Mouse (Mus musculus): ENCODE measurements around the gene Otulinl. TPM values are rescaled to one million over a fixed set of nuclear protein-coding genes. Genes with fewer than 3 reads are reported as not detected.

The Otulinl gene
- polyA plus RNA-seq, 1 experiment from 2014 or later, result 26.5 TPM

DNA sequence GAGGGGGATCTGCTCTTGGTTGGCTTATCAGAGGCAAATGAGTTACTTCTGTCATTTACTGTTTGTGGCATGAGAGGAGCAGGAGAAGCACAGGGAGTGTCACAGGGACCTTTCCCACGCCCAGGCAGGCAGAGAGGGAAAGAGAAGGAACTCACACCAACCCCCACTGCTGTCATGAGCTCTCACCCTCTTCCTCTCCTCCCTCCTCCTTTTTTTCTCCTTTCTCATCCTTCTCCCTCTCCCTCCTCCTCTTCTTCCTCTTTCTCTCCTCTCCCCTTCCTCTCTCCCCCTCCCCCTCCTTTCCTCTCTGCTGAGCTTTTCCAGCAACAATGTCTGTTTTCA, 21.6 kb upstream of the Otulinl start:
- ATAC-seq (replicated peaks; ENCODE audit: low FRiP score), result peak; percentile 29; the same call in 1 of the 2 replicates
- 30% methylated on average over 1 of the region's 1 CpGs for WGBS
- Histone ChIP-seq H3K4me2 (no peak overlapping the region), H3K4me3 (replicated peaks) (no peak overlapping the region), H3K9me3 (replicated peaks) (no peaks in the 10 kb centered on the region), H3K27ac (peak overlapping the region; percentile 77), H3K36me3 (no peaks in the 10 kb centered on the region), H3K4me1 (peaks cover 17% of the 10 kb centered on the region), H3K9ac (no peak overlapping the region), H3K27me3 (no peaks in the 10 kb centered on the region)

GRCm38 (mm10) chr15:27702031-27702971, 20.9 kb upstream of the Otulinl start:
- no peaks in the 10 kb centered on the region for H3K36me3 ChIP-seq
- H3K27me3 ChIP-seq, result no peaks in the 10 kb centered on the region
- no peaks in the 10 kb centered on the region for H3K9me3 ChIP-seq (replicated peaks)
- peaks cover 17% of the 10 kb centered on the region for H3K4me1 ChIP-seq
- no peak overlapping the region for H3K9ac ChIP-seq
- H3K4me3 ChIP-seq (replicated peaks), result no peak overlapping the region
- ATAC-seq (replicated peaks; ENCODE audit: low FRiP score), result peak; percentile 64
- 34% methylated on average over 11 of the region's 11 CpGs for WGBS
- H3K4me2 ChIP-seq, result no peak overlapping the region
- H3K27ac ChIP-seq, result peak overlapping the region; percentile 77

DNA sequence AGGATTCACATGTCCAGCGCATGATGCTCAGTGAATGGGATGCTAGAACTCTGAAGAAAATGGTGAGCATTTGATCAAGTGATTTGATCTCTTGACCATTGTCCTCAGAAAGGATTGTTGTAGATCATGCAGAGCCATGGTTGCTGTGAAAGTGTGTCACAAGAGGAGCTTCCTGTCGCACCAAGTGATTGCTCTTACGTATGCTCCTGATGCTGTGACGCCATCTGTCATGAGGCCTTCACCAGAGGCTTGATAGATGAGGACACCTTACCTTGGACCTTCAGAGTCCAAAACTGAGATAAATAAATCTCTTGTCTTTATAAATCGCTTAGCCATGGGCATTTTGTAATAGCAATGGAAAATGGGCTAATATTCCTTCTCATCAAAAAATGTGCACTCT, 16.3 kb upstream of the Otulinl start:
- H3K4me3 ChIP-seq (replicated peaks), result no peak overlapping the region
- no peaks in the 10 kb centered on the region for H3K27me3 ChIP-seq
- no peak overlapping the region for H3K27ac ChIP-seq
- H3K4me2 ChIP-seq, result no peak overlapping the region
- WGBS, result 93% methylated on average over 5 of the region's 5 CpGs
- H3K9me3 ChIP-seq (replicated peaks), result no peaks in the 10 kb centered on the region
- H3K4me1 ChIP-seq, result peaks cover 9% of the 10 kb centered on the region
- no peak for ATAC-seq (replicated peaks; ENCODE audit: low FRiP score)
- no peak overlapping the region for H3K9ac ChIP-seq
- no peaks in the 10 kb centered on the region for H3K36me3 ChIP-seq

- 61% methylated on average over 10 of the region's 10 CpGs for WGBS
- no peak overlapping the region for H3K27ac ChIP-seq
- H3K9me3 ChIP-seq (replicated peaks), result no peaks in the 10 kb centered on the region
- no peak for ATAC-seq (replicated peaks; ENCODE audit: low FRiP score)
- no peak overlapping the region for H3K9ac ChIP-seq
- H3K4me2 ChIP-seq, result no peak overlapping the region
- H3K4me1 ChIP-seq, result peaks cover 2% of the 10 kb centered on the region; the same call in 1 of the 2 replicates
- H3K27me3 ChIP-seq, result no peaks in the 10 kb centered on the region
- H3K4me3 ChIP-seq (replicated peaks), result no peak overlapping the region
- no peaks in the 10 kb centered on the region for H3K36me3 ChIP-seq
Observed at GRCm38 (mm10) chr15:27693235-27693634, 11.9 kb upstream of the Otulinl start.

- Histone ChIP-seq H3K27ac (peak overlapping the region; percentile 66), H3K36me3 (no peaks in the 10 kb centered on the region), H3K4me1 (peaks cover 6% of the 10 kb centered on the region; the same call in 1 of the 2 replicates), H3K4me2 (no peak overlapping the region), H3K9ac (no peak overlapping the region), H3K27me3 (no peaks in the 10 kb centered on the region), H3K4me3 (replicated peaks) (no peak overlapping the region), H3K9me3 (replicated peaks) (no peaks in the 10 kb centered on the region)
- whole genome bisulfite sequencing, result 41% methylated on average over 7 of the region's 7 CpGs
- peak; percentile 73; the same call in 1 of the 2 replicates for ATAC-seq (replicated peaks; ENCODE audit: low FRiP score)
Observed at GRCm38 (mm10) chr15:27692161-27692560, 10.8 kb upstream of the Otulinl start.

DNA sequence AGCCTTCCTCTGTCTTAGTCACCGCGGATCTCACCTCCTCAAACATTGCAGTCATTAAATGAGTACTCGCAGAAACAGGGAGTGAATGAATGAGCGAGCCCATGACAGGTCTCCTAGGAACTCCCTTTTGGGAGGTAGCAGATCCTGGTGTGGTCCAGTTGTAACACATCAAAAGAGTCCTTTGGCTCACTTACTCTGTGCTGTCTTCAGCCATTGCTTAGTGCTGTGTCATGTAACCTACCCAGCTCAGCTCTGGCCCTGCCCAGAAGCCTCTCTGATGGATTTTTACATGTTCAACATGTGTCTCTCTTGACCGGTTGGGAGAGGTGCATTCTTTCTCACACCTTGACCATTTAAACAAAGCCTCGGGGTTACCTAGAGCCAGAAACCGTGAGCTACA, 9.8 kb upstream of the Otulinl start:
- Histone ChIP-seq H3K27me3 (no peaks in the 10 kb centered on the region), H3K36me3 (no peaks in the 10 kb centered on the region), H3K9ac (no peak overlapping the region), H3K4me2 (no peak overlapping the region), H3K27ac (0 out of 2 replicates have a peak overlapping the region, but pooled peaks have one; percentile 45), H3K9me3 (replicated peaks) (no peaks in the 10 kb centered on the region), H3K4me3 (replicated peaks) (no peak overlapping the region), H3K4me1 (peaks cover 6% of the 10 kb centered on the region; the same call in 1 of the 2 replicates)
- 69% methylated on average over 7 of the region's 7 CpGs for WGBS
- peak; percentile 40; the same call in 1 of the 2 replicates for ATAC-seq (replicated peaks; ENCODE audit: low FRiP score)

DNA sequence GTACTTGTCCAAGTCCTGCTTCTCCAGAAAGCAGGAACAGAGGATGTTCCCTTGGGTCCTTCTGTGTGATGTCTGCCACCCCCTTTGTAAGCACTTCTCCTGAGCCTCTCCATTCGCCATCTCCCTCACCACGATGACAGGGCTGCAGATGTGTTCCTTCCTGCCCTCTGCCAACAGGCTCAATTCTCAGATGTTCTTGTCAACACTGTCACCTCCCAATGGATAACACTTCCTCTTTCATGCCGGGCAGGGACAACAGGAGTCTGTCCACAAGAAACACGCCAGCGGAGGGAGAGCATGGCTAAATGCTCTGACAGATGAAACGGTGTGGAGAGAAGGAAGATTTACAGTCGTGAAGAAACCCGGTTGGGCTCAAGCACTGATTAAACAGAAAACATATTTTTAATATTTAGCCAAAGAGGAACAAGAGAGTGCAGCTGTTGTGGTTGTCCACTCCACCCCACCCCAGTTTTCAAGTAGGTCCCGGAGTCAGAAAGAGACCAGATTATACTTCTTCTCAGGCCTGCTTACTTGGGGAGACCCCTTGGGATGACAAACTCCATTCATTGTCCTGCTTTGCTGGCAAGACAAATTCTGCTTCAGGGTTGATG, 6.8 kb upstream of the Otulinl start:
- no peaks in the 10 kb centered on the region for H3K27me3 ChIP-seq
- H3K4me3 ChIP-seq (replicated peaks), result no peak overlapping the region
- H3K4me1 ChIP-seq, result peaks cover 12% of the 10 kb centered on the region; the same call in 1 of the 2 replicates
- no peak overlapping the region for H3K27ac ChIP-seq
- H3K4me2 ChIP-seq, result no peak overlapping the region
- ATAC-seq (replicated peaks; ENCODE audit: low FRiP score), result no peak
- no peak overlapping the region for H3K9ac ChIP-seq
- 48% methylated on average over 9 of the region's 9 CpGs for WGBS
- H3K36me3 ChIP-seq, result no peaks in the 10 kb centered on the region
- H3K9me3 ChIP-seq (replicated peaks), result no peaks in the 10 kb centered on the region

DNA sequence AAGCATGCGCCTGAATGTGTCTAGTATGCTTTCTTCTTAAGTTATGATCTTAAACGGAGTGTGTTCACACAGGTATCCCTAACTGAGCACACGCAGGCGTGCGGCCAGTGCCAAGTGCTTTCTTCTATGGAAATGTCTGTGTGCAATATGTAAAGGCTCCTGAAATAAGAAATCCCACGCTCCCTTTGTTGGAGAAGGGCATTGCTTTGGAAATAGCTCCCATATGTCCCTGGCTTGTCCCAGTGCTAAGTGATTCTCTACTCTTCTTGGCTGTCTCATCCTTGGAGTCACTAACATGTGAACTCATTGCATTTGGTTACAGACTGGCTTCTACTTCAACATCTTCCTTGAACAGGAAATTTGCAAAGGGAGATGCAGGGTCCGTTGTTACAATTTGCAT, 3.4 kb upstream of the Otulinl start:
- Histone ChIP-seq H3K9ac (no peak overlapping the region), H3K4me1 (peaks cover 29% of the 10 kb centered on the region), H3K4me3 (replicated peaks) (no peak overlapping the region), H3K9me3 (replicated peaks) (no peaks in the 10 kb centered on the region), H3K36me3 (no peaks in the 10 kb centered on the region), H3K27me3 (no peaks in the 10 kb centered on the region), H3K27ac (no peak overlapping the region), H3K4me2 (no peak overlapping the region)
- ATAC-seq (replicated peaks; ENCODE audit: low FRiP score), result no peak
- WGBS, result 87% methylated on average over 7 of the region's 7 CpGs

- no peak overlapping the region for H3K9ac ChIP-seq
- H3K4me1 ChIP-seq, result peaks cover 33% of the 10 kb centered on the region
- H3K9me3 ChIP-seq (replicated peaks), result no peaks in the 10 kb centered on the region
- peak overlapping the region; percentile 37; the same call in 1 of the 2 replicates for H3K4me2 ChIP-seq
- H3K27ac ChIP-seq, result peak overlapping the region; percentile 90
- no peaks in the 10 kb centered on the region for H3K27me3 ChIP-seq
- no peaks in the 10 kb centered on the region for H3K36me3 ChIP-seq
- ATAC-seq (replicated peaks; ENCODE audit: low FRiP score), result no peak
- no peak overlapping the region for H3K4me3 ChIP-seq (replicated peaks)
- 40% methylated on average over 1 of the region's 1 CpGs for WGBS
Observed at GRCm38 (mm10) chr15:27683206-27683605, 1.8 kb upstream of the Otulinl start.

DNA sequence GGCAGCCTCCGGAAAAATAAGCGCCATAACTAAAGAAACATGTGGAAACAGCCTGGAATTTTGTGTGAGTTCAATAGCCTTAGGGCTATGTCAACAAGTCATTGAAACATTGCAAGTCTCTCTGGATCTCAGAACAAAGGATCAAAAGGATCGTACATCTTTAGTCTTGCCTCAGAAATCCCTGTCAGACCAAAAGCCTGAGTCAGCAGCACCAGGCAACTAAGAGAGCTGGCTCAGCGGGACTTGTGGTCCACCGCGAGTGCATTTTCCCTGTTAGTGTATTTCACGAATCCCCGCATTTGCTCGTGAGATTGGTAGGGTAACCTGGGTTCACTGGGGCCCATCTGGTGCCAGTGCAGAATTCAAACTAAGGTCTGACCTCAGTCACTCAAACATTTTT, 1.2 kb upstream of the Otulinl start:
- no peaks in the 10 kb centered on the region for H3K27me3 ChIP-seq
- H3K9me3 ChIP-seq (replicated peaks), result no peaks in the 10 kb centered on the region
- ATAC-seq (replicated peaks; ENCODE audit: low FRiP score), result no peak
- no peaks in the 10 kb centered on the region for H3K36me3 ChIP-seq
- WGBS, result 18% methylated on average over 9 of the region's 9 CpGs
- no peak overlapping the region for H3K9ac ChIP-seq
- H3K4me1 ChIP-seq, result peaks cover 29% of the 10 kb centered on the region
- peak overlapping the region; percentile 90 for H3K27ac ChIP-seq
- H3K4me3 ChIP-seq (replicated peaks), result no peak overlapping the region
- peak overlapping the region; percentile 37 for H3K4me2 ChIP-seq

DNA sequence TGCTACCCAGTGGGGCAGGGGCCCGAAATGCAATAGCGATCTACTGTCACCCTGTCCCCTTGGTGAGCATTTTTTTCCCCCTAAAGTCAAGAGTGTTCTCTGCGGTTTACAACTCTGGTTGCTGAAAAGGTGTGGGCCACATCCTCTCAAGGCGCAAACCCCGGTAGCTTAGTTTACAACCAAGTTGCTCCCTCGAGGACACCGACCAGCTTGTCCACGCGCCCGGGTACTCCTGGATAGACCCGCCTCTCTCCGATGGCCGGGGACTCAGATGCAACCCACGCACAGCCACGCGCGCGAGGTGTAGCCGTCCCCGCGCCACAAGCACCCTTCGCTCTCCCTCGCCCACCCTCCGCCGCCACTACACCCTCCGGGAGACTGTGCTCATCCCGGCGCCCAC, 382 bp downstream of the Otulinl start:
- H3K4me1 ChIP-seq, result peaks cover 37% of the 10 kb centered on the region
- H3K9me3 ChIP-seq (replicated peaks), result no peaks in the 10 kb centered on the region
- peak overlapping the region; percentile 75 for H3K4me3 ChIP-seq (replicated peaks)
- peak overlapping the region; percentile 69 for H3K9ac ChIP-seq
- no peak; the same call in 1 of the 2 replicates for ATAC-seq (replicated peaks; ENCODE audit: low FRiP score)
- H3K27ac ChIP-seq, result peak overlapping the region; percentile 60
- H3K4me2 ChIP-seq, result peak overlapping the region; percentile 83
- H3K27me3 ChIP-seq, result no peaks in the 10 kb centered on the region
- no peaks in the 10 kb centered on the region for H3K36me3 ChIP-seq
- 2% methylated on average over 28 of the region's 28 CpGs for WGBS

- ATAC-seq (replicated peaks; ENCODE audit: low FRiP score), result no peak
- Histone ChIP-seq H3K9ac (no peak overlapping the region), H3K4me1 (peaks cover 33% of the 10 kb centered on the region), H3K9me3 (replicated peaks) (no peaks in the 10 kb centered on the region), H3K4me3 (replicated peaks) (no peak overlapping the region), H3K27me3 (no peaks in the 10 kb centered on the region), H3K27ac (no peak overlapping the region), H3K4me2 (no peak overlapping the region), H3K36me3 (no peaks in the 10 kb centered on the region)
- 73% methylated on average over 9 of the region's 9 CpGs for WGBS
Observed at GRCm38 (mm10) chr15:27678511-27678910, 2.9 kb downstream of the Otulinl start.
